Mouse (Mus musculus): ENCODE measurements around the gene Mrpl27. TPM values are rescaled to one million over a fixed set of nuclear protein-coding genes. Genes with fewer than 3 reads are reported as not detected.
A peak's percentile ranks its signal among the peaks of the same experiment; 100 is the strongest.

The Mrpl27 gene
- total and polyA plus RNA-seq, 2 experiments: 74.6 to 112 TPM

DNA sequence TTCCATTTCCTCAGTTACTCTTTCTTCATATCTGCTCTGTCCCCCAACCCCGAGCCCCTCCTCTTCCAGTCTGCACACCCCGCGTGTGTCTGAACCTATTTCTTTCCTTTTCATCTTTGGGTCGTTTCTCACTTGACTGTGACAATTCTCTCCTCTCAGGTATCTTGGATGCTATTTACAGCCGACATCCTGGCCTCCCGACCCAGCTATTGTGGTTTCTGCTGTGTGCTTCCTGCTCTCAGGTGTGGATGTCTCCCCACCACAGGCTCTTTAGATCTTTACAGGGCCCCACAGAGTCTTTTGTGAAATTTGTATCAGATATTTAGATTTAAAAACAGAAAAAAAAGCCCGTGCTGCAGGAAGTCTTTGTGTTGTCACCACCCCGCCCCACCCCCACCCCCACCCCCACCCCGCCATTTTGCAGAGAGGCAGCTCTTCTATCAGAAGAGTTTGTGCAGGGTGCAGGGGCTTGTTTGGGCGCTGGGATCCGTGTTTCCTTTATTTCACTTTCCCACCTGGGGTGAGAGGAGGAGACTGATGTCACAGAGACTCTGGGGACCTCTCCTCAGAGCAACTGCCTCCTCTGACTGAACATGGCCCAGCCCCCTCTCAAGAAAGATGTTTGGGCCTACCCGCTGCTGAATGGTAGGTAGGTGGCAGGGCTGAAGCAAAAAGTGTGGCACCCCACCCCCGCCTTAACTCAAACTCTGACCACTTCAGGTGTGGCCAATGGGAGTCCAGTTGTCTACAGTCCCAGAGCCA is 44.3 kb downstream of the Mrpl27 start:
- H3K36me3 ChIP-seq (ENCODE audit: control insufficient read depth, insufficient read depth, low read length): no peaks in the 10 kb centered on the region
- no peak overlapping the region for H3K4me3 ChIP-seq (ENCODE audit: insufficient read depth, low read depth, low read length)
- no peak overlapping the region for H3K27ac ChIP-seq (replicated peaks; ENCODE audit: insufficient read depth, low read depth, low read length)
- WGBS: 58% methylated on average over 13 of the region's 13 CpGs
- no peak for DNase-seq (ENCODE audit: extremely low read depth, low read depth, low spot score)
- H3K9ac ChIP-seq (ENCODE audit: low read depth, low read length): no peak overlapping the region
- no peak for TF ChIP-seq CTCF (IDR thresholded peaks at IDR 0.05; ENCODE audit: low read depth, low read length)
- TF ChIP-seq POLR2A (IDR thresholded peaks at IDR 0.05; ENCODE audit: extremely low read depth, insufficient read depth, low read length): no peak
- no peaks in the 10 kb centered on the region for H3K27me3 ChIP-seq (ENCODE audit: control insufficient read depth, insufficient read depth, low read length)
- H3K4me1 ChIP-seq (ENCODE audit: control insufficient read depth, insufficient read depth, low read length): peaks cover 3% of the 10 kb centered on the region; the same call in 1 of the 2 replicates
- H3K79me2 ChIP-seq (ENCODE audit: control insufficient read depth, insufficient read depth, low read length): no peaks in the 10 kb centered on the region

DNA sequence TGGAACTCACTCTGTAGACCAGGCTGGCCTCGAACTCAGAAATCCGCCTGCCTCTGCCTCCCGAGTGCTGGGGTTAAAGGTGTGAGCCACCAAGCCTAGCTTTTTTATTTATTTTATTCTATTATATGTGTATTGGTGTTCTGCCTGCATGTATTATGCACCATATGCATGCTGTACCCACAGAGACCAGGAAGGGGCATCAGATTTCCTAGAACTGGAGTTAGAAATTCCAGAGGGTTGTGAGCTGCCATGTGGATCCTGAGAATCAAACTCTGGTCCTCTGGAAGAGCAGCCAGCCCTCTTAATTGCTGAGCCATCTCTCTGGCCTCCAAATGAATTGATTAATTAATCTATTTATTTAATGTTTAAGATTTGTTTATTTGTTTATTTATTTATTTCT is 45.8 kb downstream of the Mrpl27 start:
- no peak for DNase-seq (ENCODE audit: extremely low read depth, low read depth, low spot score)
- TF ChIP-seq CTCF (IDR thresholded peaks at IDR 0.05; ENCODE audit: low read depth, low read length) (no peak), POLR2A (IDR thresholded peaks at IDR 0.05; ENCODE audit: extremely low read depth, insufficient read depth, low read length) (no peak)
- WGBS: 98% methylated on average over 3 of the region's 3 CpGs
- H3K27me3 ChIP-seq (ENCODE audit: control insufficient read depth, insufficient read depth, low read length): no peaks in the 10 kb centered on the region
- H3K36me3 ChIP-seq (ENCODE audit: control insufficient read depth, insufficient read depth, low read length): no peaks in the 10 kb centered on the region
- H3K4me3 ChIP-seq (ENCODE audit: insufficient read depth, low read depth, low read length): no peak overlapping the region
- no peaks in the 10 kb centered on the region for H3K79me2 ChIP-seq (ENCODE audit: control insufficient read depth, insufficient read depth, low read length)
- H3K9ac ChIP-seq (ENCODE audit: low read depth, low read length): no peak overlapping the region
- peaks cover 3% of the 10 kb centered on the region; the same call in 1 of the 2 replicates for H3K4me1 ChIP-seq (ENCODE audit: control insufficient read depth, insufficient read depth, low read length)
- H3K27ac ChIP-seq (replicated peaks; ENCODE audit: insufficient read depth, low read depth, low read length): no peak overlapping the region

DNA sequence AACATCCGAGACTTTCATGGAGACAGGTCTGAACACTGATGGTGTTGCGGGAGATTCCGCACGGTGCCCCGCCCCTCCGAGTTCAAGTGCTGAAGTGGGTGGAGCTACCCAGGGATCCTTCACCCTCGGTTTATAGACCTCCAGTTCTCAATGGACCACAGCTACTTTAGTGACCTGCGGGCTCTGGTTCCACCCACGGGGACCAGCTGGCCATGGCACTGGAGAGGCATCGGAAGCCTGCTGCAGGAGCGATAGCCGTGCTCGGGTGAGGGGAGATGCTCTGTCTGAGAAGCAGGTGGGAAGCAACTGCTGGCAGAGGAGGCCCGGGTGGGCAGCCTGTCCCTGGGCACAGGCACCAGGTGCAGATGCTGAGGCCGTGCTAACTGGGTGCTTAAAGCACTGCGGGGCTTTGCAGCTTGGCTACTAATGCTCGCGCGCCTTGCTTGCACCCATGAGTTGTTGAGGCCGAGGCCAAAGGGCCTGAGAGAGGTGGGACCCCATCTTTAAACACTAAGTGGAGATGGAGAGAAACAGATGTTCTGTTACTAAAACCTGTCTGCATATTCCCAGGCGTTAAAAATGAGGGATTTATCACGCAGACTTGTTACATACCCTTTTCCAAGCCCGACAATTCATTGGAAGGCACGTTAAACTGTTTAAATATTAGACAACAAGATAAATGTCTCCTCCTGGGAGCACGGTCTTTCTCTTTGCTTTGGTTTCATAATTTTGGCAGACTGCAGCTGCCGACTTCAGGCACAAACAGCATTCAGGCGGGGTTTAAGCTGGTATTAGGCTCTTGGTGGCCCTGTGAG is 48.0 kb downstream of the Mrpl27 start:
- Histone ChIP-seq H3K4me3 (ENCODE audit: insufficient read depth, low read depth, low read length) (no peak overlapping the region), H3K27me3 (ENCODE audit: control insufficient read depth, insufficient read depth, low read length) (no peaks in the 10 kb centered on the region), H3K79me2 (ENCODE audit: control insufficient read depth, insufficient read depth, low read length) (no peaks in the 10 kb centered on the region), H3K4me1 (ENCODE audit: control insufficient read depth, insufficient read depth, low read length) (peaks cover 3% of the 10 kb centered on the region; the same call in 1 of the 2 replicates), H3K36me3 (ENCODE audit: control insufficient read depth, insufficient read depth, low read length) (no peaks in the 10 kb centered on the region), H3K27ac (replicated peaks; ENCODE audit: insufficient read depth, low read depth, low read length) (peak overlapping the region; percentile 31; the same call in 1 of the 2 replicates), H3K9ac (ENCODE audit: low read depth, low read length) (no peak overlapping the region)
- TF ChIP-seq CTCF (IDR thresholded peaks at IDR 0.05; ENCODE audit: low read depth, low read length): no peak
- no peak for TF ChIP-seq POLR2A (IDR thresholded peaks at IDR 0.05; ENCODE audit: extremely low read depth, insufficient read depth, low read length)
- 54% methylated on average over 27 of the region's 27 CpGs for WGBS
- peak; percentile 83 for DNase-seq (ENCODE audit: extremely low read depth, low read depth, low spot score)

DNA sequence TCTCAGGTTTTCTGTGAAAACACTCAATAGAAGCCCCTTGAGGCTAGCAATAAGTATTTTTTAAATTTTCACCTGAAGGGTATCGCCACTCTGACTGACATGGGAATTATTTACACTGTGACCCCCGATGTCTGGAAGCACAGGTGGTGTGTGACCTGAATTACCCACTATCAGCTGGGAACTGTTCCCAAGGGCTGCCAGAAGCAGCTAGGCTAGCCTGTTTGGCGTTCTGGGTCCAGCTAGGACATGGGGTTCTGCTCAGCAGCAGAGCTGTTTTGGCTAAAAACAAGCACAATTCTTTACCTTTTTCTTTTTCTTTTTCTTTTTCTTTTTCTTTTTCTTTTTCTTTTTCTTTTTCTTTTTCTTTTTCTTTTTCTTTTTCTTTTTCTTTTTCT is 48.6 kb downstream of the Mrpl27 start:
- peaks cover 3% of the 10 kb centered on the region; the same call in 1 of the 2 replicates for H3K4me1 ChIP-seq (ENCODE audit: control insufficient read depth, insufficient read depth, low read length)
- no peak for TF ChIP-seq CTCF (IDR thresholded peaks at IDR 0.05; ENCODE audit: low read depth, low read length)
- no peak for TF ChIP-seq POLR2A (IDR thresholded peaks at IDR 0.05; ENCODE audit: extremely low read depth, insufficient read depth, low read length)
- H3K27ac ChIP-seq (replicated peaks; ENCODE audit: insufficient read depth, low read depth, low read length): peak overlapping the region; percentile 31; the same call in 1 of the 2 replicates
- H3K79me2 ChIP-seq (ENCODE audit: control insufficient read depth, insufficient read depth, low read length): no peaks in the 10 kb centered on the region
- H3K9ac ChIP-seq (ENCODE audit: low read depth, low read length): no peak overlapping the region
- H3K36me3 ChIP-seq (ENCODE audit: control insufficient read depth, insufficient read depth, low read length): no peaks in the 10 kb centered on the region
- peak; percentile 83 for DNase-seq (ENCODE audit: extremely low read depth, low read depth, low spot score)
- no peak overlapping the region for H3K4me3 ChIP-seq (ENCODE audit: insufficient read depth, low read depth, low read length)
- WGBS: 14% methylated on average over 3 of the region's 3 CpGs
- H3K27me3 ChIP-seq (ENCODE audit: control insufficient read depth, insufficient read depth, low read length): no peaks in the 10 kb centered on the region

DNA sequence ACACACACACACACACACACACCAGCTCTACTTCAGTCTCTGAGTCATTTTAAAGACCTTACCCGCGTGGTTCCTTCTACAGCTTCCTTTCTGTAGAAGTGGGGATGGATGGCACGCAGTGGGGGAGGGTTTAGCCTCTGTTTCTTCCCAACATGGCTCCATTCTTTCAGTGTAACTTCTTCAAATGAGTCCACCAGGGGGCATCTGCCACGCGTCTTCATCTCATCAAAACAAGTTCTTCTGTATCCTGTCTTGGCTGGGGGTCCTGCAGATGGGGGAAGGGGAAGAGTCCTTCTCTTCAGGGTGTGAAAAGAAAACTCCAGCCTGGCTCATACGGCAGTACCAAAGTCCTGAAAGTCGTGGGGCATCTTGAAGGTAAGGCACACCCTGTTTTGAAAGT is 50.5 kb downstream of the Mrpl27 start:
- no peak overlapping the region for H3K27ac ChIP-seq (replicated peaks; ENCODE audit: insufficient read depth, low read depth, low read length)
- TF ChIP-seq CTCF (IDR thresholded peaks at IDR 0.05; ENCODE audit: low read depth, low read length) (no peak), POLR2A (IDR thresholded peaks at IDR 0.05; ENCODE audit: extremely low read depth, insufficient read depth, low read length) (no peak)
- no peaks in the 10 kb centered on the region for H3K36me3 ChIP-seq (ENCODE audit: control insufficient read depth, insufficient read depth, low read length)
- H3K4me3 ChIP-seq (ENCODE audit: insufficient read depth, low read depth, low read length): no peak overlapping the region
- 76% methylated on average over 7 of the region's 7 CpGs for WGBS
- peaks cover 3% of the 10 kb centered on the region; the same call in 1 of the 2 replicates for H3K4me1 ChIP-seq (ENCODE audit: control insufficient read depth, insufficient read depth, low read length)
- H3K9ac ChIP-seq (ENCODE audit: low read depth, low read length): no peak overlapping the region
- H3K27me3 ChIP-seq (ENCODE audit: control insufficient read depth, insufficient read depth, low read length): no peaks in the 10 kb centered on the region
- no peak for DNase-seq (ENCODE audit: extremely low read depth, low read depth, low spot score)
- H3K79me2 ChIP-seq (ENCODE audit: control insufficient read depth, insufficient read depth, low read length): no peaks in the 10 kb centered on the region
